Mouse (Mus musculus) urinary bladder, postnatal 10 days (tissue): ENCODE results near the gene Zfp882.
"Not testable (repeated sequence)": the region's sequence is repeated elsewhere in the genome, so short reads cannot be mapped to it uniquely, and the experiment has no call there.

Experiments
- DNase-seq: peaks from one replicate; pipeline ENCODE4 v3.0.0; 2022; ENCODE audit warnings: low spot score

Gene Zfp882

DNA sequence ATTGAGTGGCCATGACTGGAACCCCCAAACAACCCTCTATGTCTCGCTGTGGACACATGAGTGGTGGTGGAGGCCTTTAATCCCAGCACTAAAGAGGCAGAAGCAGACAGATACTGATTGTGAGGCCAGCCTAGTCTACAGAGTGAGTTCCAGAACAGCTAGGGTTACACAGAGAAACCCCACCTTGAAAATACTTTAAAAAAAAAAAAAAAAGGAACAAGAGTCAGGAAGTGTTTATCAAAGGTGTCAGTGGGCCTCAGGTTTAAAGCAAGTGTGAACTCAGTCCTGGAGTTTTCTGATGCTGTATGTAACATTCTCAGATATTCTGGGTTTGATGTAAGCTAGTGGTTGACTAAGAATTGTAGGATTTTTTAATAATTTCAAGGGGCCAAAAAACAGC lies 44.1 kb downstream of the Zfp882 start:
- DNase-seq, result no peak

DNA sequence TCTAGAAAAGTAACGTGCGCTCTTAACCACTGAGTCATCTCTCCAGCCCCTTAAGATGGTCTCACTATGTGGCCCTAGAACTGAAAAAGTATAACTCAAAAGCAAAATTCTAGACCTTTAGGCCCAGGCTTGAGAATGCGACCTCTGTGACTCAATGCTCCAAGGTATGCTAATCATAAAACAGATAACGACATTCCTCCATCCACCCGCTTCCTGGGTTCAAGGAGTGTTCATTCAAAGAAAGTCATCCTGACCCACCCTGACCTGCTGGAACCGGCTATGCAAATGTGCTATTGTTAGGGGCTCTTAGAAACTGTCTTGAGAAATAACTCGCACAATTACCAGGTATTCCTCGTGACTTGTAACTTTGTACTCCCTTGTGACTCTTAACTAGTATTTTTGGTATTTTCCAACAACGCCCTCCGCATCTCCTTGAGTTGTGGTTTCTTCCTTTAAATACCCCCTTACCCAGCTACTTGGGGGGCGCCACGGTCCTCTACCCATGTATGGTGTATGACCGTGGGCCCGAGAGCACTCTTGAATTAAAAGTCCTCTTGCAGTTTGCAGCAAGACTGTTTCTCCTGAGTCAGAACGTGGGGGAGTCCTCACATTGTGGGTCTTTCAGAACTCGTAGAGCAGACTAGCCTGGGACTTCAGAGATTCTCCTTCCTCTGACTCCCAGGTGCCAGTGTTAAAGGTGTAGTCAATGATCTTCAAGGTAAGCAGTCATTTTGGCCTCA lies 44.7 kb downstream of the Zfp882 start:
- not testable (repeated sequence) for DNase-seq

DNA sequence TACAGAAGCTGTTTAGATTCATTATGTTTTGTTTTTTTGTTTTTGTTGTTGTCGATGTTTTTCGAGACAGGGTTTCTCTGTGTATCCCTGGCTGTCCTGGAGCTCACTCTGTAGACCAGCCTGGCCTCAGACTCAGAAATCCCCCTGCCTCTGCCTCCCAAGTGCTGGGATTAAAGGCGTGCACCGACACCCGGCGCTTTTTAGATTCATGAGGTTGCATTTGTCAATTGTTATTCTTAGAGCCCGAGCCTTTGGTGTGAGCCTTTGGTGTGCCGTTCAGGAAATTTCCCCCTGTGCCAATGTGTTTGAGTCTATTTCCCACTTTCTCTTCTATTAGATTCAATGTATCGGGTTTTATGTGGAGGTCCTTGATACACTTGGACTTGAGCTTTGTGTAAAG lies 46.3 kb downstream of the Zfp882 start:
- DNase-seq, result no peak

DNA sequence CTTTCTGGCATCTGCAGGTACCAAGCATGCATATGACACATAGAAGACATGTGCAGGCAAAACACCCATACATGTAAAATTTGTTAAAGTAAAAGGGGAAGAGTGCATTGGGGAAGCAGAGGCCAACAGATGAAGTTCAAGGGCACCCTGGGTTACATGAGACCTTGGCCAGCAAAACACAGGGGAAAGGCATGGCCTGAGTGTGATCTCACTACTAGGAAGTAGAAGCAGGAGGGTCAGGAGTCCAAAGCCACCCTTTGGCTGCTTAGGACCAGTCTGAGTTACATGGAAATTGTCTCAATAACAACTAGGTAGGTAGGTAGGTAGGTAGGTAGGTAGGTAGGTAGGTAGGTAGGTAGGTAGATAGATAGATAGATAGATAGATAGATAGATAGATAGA lies 52.1 kb downstream of the Zfp882 start:
- no peak for DNase-seq

DNA sequence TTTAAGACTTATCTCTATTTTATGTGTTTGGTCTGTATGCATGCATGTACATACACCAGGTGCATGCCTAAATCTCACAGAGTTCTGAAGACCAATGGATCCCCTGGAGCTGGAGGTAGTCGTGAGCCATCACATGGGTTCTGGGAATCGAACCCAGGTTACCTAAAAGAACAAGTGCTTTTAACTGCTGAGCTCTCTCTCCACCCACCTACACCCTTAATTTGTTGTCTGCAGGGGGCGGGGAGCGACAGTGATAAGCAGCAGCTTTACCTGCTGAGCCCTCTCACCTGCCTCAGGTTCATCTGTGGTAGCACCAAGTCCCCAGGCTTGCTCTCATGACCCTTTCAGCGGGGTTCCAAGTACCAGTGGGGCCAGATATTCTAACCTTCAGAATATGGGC lies 53.4 kb downstream of the Zfp882 start:
- DNase-seq, result no peak

DNA sequence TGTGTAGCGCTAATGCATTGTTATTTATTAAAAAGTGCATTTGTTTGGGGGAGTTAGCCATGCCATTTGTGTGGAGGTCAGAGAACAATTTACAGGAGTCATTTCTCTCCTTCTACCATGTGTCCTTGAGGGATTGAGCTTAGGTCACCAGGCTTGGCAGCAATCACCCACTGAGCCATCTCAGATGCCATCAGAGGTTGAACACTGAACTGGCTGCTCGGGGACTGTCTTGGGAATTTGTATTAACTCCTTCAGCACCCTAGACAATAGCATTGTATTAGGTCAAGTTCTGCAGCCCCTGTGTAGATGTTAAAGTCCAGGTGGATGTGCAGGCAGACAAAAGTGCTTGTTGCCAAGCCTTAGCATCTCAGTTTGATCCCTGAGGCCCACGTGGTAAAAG lies 55.6 kb downstream of the Zfp882 start:
- no peak for DNase-seq

DNA sequence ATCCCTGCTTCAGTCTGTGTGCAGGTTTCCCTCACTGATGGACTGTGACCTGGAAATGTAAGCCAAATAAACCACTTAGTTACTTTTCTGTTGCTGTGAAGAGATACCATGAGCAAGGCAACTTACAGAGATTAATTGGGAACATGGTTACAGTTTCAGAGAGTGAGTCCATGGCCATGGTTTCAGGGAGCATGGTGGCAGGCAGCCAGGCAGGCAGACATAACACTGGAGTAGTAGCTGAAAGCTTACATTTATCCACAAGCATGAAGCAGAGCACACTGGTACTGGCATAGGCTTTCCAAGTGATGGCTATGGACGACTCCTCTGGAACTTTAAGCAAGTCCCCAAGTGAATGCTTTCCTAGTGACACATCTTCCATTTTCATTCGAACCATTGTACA lies 56.8 kb downstream of the Zfp882 start:
- no peak for DNase-seq
